Mouse (Mus musculus): ENCODE data around the gene Shroom3.
"Not testable (repeated sequence)": the region's sequence is repeated elsewhere in the genome, so short reads cannot be mapped to it uniquely, and the experiment has no call there.

Gene Shroom3

DNA sequence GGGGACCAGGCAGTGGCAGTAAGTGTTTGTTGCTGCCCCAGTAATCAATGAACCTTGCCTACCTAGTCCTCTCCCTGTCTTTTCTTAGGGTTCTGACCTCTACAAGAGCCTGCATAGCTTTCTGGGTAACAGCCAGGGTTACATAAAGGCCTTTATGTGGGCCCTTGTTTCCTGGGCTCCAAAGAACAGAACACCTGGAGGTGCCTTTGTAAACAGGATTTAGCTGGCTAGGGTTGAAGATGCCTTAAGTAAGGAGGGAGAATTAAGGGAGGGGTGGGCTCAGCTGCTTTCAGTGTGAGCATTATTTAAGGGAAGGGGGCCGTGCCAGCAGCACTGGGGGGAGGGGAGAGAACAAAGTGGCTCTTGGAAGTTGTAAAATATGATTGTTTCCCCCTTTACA is 210.5 kb downstream of the Shroom3 start:
- DNase-seq (ENCODE audit: low spot score), result no peak

DNA sequence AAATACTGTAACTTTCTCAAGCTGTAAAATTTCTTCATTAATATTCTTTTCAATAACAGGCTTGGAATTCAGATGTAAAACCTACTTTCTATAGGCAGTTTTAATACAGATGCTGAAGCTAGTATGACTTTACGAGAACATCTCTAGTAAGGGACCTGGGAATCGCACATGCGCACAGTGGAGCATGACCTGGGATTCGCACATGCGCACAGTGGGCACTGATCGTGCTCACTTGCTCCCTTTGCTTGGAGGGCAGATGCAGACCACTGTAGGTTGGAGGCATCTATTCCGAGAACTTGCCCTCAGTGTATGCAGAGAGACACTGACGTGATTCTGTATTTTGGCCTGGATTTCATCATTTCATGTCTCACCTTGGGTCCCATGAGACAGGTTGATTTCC is 212.6 kb downstream of the Shroom3 start:
- DNase-seq (ENCODE audit: low spot score), result no peak

DNA sequence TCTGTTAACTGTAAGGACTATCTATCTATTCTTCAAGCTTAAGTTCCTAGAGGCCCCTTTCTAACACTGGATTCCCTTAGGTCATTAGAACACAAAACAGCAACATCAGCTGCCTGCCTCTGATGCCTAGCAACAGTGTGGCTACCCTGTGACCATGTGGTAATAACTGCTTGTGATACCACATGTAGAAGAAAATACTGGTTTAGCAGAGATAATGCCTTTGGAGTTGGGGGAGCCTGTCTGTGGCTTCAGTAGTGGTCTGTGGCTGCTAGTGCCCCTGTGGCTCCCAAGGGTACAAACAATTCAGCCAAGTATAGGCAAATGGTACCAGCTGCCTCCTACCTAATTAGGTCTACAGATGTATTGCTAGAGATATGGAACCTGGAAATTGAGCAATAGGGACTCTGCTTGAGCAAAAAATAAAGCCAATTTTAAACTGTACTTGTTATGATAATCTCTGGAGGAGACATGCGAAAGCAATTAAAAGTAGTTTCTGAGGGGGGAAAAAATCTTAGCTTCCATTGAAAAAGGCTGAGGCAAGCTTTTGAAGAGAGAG is 213.6 kb downstream of the Shroom3 start:
- DNase-seq (ENCODE audit: low spot score), result no peak

DNA sequence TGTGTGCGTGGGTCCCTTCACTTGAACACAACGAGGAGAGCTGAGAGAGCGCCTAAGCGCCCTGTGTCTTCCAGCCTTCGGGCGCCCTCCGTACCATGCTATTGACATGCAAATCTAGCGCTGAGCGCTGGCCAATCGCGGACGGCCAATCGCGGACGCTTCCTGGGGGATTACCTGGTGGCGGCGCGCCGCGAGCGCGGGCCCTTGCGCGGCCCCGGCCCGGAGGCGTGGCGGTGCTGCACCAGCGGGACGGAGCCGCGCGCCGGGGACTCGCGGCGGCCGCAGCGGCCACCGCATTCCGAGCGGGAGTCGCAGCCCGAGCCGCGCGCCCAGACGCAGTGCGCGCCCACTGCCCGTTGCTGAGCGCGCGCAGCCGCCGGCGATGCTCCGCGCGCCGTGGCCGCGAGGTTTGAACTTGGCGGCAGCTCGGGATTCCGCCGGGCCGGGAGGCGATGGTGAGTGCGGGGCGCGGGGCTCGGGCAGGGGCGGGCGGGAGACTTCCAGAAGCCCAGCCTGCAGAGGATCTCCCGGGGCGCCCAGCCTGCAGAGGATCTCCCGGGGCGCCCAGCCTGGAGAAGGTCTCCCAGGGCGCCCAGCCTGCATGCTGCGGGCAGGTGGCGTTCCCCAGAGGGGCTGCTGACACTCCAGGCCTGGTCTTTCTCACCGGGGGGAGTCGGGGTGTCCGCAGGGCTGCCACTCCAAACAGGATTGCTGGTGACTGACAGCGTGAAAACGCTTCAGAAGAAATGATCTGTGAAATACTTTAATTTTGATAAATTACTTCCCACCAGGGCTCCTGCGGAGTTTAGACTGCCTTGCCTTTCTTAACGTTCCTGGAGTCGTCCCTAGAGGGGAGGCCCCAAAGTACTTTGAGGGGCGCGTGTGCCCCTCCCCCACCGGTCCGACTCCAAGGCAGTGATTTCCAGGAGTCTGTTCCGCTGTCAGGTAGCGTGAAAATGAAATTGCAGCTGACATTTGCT is 214.8 kb downstream of the Shroom3 start:
- no peak for DNase-seq (ENCODE audit: low spot score)

DNA sequence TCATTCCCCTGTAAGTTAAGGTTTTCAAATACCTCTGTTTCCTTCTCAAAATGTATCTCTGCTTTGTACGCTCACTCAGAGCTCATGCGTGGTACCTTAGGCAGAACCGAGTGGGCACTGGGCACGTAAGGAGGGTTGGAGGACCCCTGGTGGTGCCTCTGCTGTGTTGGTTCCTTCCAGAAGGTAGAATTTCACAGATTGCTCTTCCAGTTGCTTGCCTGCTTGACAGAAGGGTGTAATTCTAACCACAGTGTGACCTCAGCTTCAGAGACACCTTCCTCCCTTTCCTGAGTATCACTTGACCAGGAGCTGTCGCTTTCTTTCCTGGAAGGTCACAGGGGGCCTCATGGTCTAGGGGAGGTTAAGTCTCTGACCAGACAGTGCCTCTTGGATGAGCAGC is 217.2 kb downstream of the Shroom3 start:
- no peak for DNase-seq (ENCODE audit: low spot score)

GRCm38 (mm10) chr5:92901870-92902269 is 218.6 kb downstream of the Shroom3 start:
- DNase-seq (ENCODE audit: low spot score), result no peak

GRCm38 (mm10) chr5:92905146-92905545 is 221.9 kb downstream of the Shroom3 start:
- no peak for DNase-seq (ENCODE audit: low spot score)

- no peak for DNase-seq (ENCODE audit: low spot score)
Measured at GRCm38 (mm10) chr5:92905594-92906008, 222.4 kb downstream of the Shroom3 start.

DNA sequence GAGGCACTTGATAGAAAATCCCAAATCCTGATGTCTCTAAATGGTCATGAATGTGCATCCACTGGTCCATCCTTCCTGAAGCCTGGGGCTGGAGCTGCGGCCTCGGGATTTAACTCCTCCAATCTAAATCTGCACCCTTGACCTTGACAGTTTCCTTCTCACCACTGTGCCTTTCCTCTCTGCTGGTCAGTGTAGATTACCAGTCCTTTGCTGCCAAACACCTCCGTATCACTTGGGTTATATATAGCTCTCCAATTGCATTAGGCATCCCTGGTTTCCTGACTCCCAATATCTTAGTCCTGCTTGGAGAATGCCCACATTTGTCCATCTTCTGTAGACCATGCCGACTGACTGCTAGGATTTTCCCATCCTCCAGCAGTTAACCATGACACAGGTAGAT is 225.0 kb downstream of the Shroom3 start:
- DNase-seq (ENCODE audit: low spot score), result no peak

DNA sequence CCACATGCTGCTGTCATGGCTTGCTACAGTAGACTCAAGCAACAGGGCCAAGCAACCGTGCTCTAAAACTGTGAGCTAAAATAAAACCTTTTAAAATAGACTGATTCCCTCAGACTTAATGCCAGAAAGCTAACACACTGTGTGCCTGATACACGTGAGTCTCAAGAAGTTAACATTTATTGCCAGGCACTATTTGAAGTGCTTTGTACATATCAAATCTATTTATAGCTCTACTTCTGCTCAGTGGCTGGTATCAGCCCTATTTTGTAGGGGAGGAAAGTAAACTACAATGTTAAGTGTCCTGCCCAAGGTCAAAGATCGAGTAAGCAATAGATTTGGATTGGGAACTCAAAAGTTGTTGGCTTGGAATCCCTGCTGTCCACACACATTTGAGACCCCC is 227.6 kb downstream of the Shroom3 start:
- DNase-seq (ENCODE audit: low spot score), result no peak

DNA sequence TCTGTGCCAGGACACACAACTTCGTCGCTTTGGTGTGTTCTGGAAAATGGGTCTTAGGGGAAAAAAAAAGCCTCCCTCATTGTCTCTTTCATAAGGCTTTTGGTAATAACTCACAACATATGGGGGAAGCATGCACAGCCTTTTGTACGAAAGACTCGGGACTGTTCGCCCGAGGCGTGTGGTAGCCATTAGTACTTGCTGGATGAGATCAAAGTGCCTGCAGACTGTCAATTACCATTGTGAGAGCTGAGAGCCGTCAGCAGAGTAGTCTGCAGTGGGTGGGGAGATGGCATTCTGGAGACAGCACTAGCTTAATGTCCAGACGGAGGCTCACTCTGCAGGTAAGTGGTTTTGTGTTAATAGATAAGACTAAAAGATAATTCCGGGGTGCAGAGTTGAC is 232.2 kb downstream of the Shroom3 start:
- DNase-seq (ENCODE audit: low spot score), result no peak

- no peak for DNase-seq (ENCODE audit: low spot score)
Measured at GRCm38 (mm10) chr5:92917755-92918154, 234.5 kb downstream of the Shroom3 start.

- DNase-seq (ENCODE audit: low spot score), result no peak
Measured at GRCm38 (mm10) chr5:92918170-92918569, 234.9 kb downstream of the Shroom3 start.

- DNase-seq (ENCODE audit: low spot score), result no peak
Measured at GRCm38 (mm10) chr5:92918866-92919265, 235.6 kb downstream of the Shroom3 start.

GRCm38 (mm10) chr5:92919390-92919789 is 236.2 kb downstream of the Shroom3 start:
- no peak for DNase-seq (ENCODE audit: low spot score)

- no peak for DNase-seq (ENCODE audit: low spot score)
Measured at GRCm38 (mm10) chr5:92920984-92921383, 237.7 kb downstream of the Shroom3 start.

GRCm38 (mm10) chr5:92921728-92922127 is 238.5 kb downstream of the Shroom3 start:
- no peak for DNase-seq (ENCODE audit: low spot score)

GRCm38 (mm10) chr5:92922981-92923380 is 239.7 kb downstream of the Shroom3 start:
- not testable (repeated sequence) for DNase-seq (ENCODE audit: low spot score)

DNA sequence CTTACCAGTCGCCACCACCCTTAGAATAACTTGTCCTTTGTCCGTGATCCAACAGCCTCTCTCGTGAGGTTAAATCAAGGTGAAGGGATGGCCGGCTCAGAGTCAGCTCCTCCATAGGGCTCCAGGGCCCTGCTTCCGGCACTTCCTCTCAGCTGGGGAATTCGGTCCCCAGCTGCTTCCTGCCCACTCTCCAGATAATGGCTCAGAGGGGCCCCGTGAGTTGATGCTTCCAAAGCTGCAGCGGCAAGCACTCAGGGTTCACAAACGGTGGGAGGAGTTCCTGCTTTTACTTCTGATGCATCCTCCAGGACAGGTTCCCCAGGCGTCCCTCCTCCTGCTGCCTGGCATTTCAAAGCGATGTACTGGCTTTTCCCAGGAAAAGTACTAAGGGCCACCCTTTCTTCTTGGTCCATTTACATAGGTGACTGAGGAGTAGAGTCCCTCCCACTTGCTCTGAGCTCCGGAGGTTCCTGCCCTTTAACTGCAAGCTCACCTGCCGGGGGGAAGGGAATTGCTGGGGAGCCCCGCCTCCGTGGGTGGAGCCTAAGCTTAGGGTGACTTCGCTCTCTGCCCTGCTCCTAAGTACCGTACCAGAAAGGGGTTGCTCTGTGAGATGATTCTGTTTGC is 241.7 kb downstream of the Shroom3 start:
- no peak for DNase-seq (ENCODE audit: low spot score)

GRCm38 (mm10) chr5:92927667-92928066 is 244.4 kb downstream of the Shroom3 start:
- no peak for DNase-seq (ENCODE audit: low spot score)

DNA sequence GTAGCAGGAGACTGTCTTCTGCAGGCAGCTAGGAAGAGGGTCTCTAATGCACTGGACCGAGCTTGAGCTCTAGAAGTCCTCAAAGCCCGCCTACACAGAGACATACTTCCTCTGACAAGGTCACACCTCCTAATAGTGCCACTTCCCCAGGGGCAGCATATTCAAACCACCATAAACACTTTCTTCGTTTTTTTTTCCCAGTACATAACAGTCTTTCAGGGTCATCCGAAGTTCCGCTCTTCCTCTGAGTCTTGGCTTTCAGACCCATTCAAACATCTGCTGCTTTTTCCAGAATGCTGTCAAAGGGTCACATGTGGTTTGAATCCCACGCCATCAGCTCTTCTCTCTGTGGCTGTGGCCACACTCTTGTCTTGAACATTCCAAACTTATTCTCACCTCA is 247.3 kb downstream of the Shroom3 start:
- DNase-seq (ENCODE audit: low spot score), result no peak

DNA sequence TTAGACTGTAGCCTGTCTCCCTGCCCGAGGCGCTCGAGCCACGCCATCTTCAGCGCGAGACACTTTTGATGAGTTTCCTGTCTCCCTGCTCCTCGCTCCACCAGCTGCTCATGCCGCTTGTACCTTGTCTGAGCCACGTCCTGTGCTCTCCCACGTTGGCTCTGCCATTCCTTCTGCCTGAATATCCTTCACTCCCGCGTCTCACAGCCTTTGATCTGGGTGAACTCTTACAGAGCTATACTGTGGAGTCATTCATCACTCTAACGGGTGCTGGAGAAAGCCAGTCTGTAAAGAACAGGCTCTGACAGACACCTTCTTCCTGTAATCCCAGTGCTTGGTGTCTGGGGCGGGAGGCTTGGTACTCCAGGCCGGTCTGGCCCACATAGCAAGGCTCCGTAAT is 248.1 kb downstream of the Shroom3 start:
- DNase-seq (ENCODE audit: low spot score), result no peak

GRCm38 (mm10) chr5:92933010-92933409 is 249.8 kb downstream of the Shroom3 start:
- no peak for DNase-seq (ENCODE audit: low spot score)
